Mouse (Mus musculus): ENCODE measurements around the gene Eprs. TPM values are rescaled to one million over a fixed set of nuclear protein-coding genes. Genes with fewer than 3 reads are reported as not detected.
A peak's percentile ranks its signal among the peaks of the same experiment; 100 is the strongest.

Gene Eprs
- polyA plus RNA-seq, 2 experiments = 22.9 to 83.7 TPM

- Histone ChIP-seq H3K9me3 (ENCODE audit: control insufficient read depth, low read length) (no peaks in the 10 kb centered on the region), H3K4me2 (ENCODE audit: low read depth) (0 out of 2 replicates have a peak overlapping the region, but pooled peaks have one; percentile 15), H3K9ac (replicated peaks) (peak overlapping the region; percentile 34), H3K4me1 (replicated peaks; ENCODE audit: control insufficient read depth in 2 of 2, insufficient read depth in 2 of 2, low read length in 1 of 2) (peaks cover 4 to 11% of the 10 kb centered on the region in 2 experiments), H3K36me3 (replicated peaks; ENCODE audit: control insufficient read depth, insufficient read depth, low read depth) (peaks cover 8% of the 10 kb centered on the region), H3K4me3 (ENCODE audit: insufficient read depth in 1 of 2, low read depth in 2 of 2, low read length in 2 of 2) (no peak overlapping the region), H3K27me3 (ENCODE audit: control insufficient read depth, insufficient read depth, low read length) (no peaks in the 10 kb centered on the region; the same call in 1 of the 2 replicates), H3K27ac (no peak overlapping the region)
- TF ChIP-seq EP300 (IDR thresholded peaks at IDR 0.05; ENCODE audit: low read depth) = 0 out of 2 replicates have a peak, but pooled peaks have one; percentile 34
- TF ChIP-seq CTCF (IDR thresholded peaks at IDR 0.05; ENCODE audit: low read depth) = no peak
- no peak for DNase-seq (ENCODE audit: low read depth in 3 of 3, low spot score in 3 of 3)
- ATAC-seq (ENCODE audit: insufficient read depth) = peak; percentile 80
- 17% methylated on average over 6 of the region's 6 CpGs for WGBS (ENCODE audit: insufficient replicate concordance)
These were observed 70.3 kb downstream of the Eprs start for GRCm38 (mm10) chr1:185433112-185433511.

DNA sequence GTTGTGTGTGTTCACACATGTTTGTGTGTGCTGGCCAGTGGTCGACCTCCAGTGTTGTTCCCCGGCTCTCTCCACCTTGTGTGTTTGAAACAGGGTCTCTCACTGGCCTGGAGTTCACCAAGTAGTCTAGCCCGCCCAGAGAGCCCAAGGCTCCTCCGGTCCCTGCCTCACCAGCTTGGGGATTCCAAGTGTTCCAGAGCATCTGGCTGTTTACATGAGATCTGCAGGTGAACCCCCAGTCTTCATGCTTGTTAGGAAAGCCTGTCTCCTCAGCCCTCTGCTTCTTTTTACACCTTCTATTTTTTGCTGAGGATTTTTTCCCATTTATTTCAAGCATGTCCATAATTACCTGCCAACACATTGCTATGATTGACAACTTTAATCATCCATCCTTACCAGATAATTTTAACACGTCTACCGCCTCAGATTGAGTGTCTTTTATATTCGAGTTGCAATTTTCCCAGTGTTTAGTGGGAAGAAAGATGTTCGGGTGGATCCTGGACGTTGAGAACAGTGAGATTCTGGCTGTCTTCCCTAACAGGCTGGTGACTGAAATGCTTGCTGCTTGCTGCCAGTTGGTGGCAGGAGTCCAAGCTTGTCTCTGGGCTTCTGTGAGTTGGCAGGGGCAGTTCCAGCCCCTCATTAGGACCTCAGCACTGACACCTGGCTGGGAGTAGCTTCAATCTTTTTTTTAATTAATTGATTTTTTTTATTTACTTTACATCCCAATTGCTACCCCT is 76.2 kb downstream of the Eprs start:
- 56% methylated on average over 9 of the region's 9 CpGs for WGBS (ENCODE audit: insufficient replicate concordance)
- Histone ChIP-seq H3K36me3 (replicated peaks; ENCODE audit: control insufficient read depth, insufficient read depth, low read depth) (no peaks in the 10 kb centered on the region), H3K27me3 (ENCODE audit: control insufficient read depth, insufficient read depth, low read length) (no peaks in the 10 kb centered on the region; the same call in 1 of the 2 replicates), H3K9ac (replicated peaks) (no peak overlapping the region), H3K4me2 (ENCODE audit: low read depth) (no peak overlapping the region), H3K4me3 (ENCODE audit: insufficient read depth in 1 of 2, low read depth in 2 of 2, low read length in 2 of 2) (no peak overlapping the region), H3K9me3 (ENCODE audit: control insufficient read depth, low read length) (no peaks in the 10 kb centered on the region), H3K27ac (no peak overlapping the region), H3K4me1 (replicated peaks; ENCODE audit: control insufficient read depth in 2 of 2, insufficient read depth in 2 of 2, low read length in 1 of 2) (no peaks in the 10 kb centered on the region)
- no peak for DNase-seq (ENCODE audit: low read depth in 3 of 3, low spot score in 3 of 3)
- no peak for TF ChIP-seq EP300 (IDR thresholded peaks at IDR 0.05; ENCODE audit: low read depth)
- peak; percentile 44 for TF ChIP-seq CTCF (IDR thresholded peaks at IDR 0.05; ENCODE audit: low read depth)
- no peak for ATAC-seq (ENCODE audit: insufficient read depth)

DNA sequence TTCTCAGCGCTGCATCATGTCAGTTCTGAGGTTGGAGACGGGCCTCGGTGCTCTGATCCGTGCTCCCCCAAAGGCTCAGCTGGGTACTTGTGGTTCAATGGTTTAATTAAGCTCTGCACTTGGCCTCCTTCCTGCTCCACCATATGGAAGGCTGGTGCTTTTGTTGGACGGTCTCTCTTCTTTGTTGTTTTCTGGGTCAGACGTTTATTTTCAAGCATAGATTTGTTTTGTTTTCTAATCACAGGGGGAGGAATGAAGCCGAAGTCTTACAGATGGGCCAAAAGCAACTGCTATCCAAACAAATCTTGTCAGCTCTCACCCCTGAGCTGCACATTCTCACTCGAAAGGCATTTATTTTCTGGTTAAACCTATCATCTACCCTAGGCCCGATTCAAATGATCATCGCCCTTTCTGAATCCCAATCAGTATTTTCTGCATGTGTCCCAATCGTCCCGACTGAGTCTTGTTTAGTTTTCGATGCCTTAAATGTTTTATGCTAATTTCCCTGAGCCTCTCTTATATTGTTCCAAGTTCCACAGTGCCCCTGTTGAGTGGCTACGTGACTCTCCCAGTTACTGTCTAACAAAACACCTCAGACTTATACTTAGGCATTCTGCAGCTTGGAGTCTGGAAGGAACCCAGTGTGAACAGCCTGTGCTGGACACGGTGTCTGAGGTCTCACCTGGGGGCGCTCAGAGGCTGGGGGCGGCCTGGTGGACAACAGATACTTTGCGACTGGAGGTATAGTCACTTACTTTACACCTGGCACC is 79.0 kb downstream of the Eprs start:
- H3K4me3 ChIP-seq (ENCODE audit: insufficient read depth in 1 of 2, low read depth in 2 of 2, low read length in 2 of 2) = no peak overlapping the region
- 76% methylated on average over 18 of the region's 18 CpGs for WGBS (ENCODE audit: insufficient replicate concordance)
- 0 out of 4 replicates have a peak, but pooled peaks cover 0 to 3% of the 10 kb centered on the region in 2 experiments for H3K4me1 ChIP-seq (replicated peaks; ENCODE audit: control insufficient read depth in 2 of 2, insufficient read depth in 2 of 2, low read length in 1 of 2)
- H3K27ac ChIP-seq = no peak overlapping the region
- H3K36me3 ChIP-seq (replicated peaks; ENCODE audit: control insufficient read depth, insufficient read depth, low read depth) = no peaks in the 10 kb centered on the region
- TF ChIP-seq CTCF (IDR thresholded peaks at IDR 0.05; ENCODE audit: low read depth) (no peak), EP300 (IDR thresholded peaks at IDR 0.05; ENCODE audit: low read depth) (no peak)
- H3K4me2 ChIP-seq (ENCODE audit: low read depth) = no peak overlapping the region
- H3K27me3 ChIP-seq (ENCODE audit: control insufficient read depth, insufficient read depth, low read length) = no peaks in the 10 kb centered on the region; the same call in 1 of the 2 replicates
- no peak for ATAC-seq (ENCODE audit: insufficient read depth)
- DNase-seq (ENCODE audit: low read depth in 3 of 3, low spot score in 3 of 3) = no peak
- no peak overlapping the region for H3K9ac ChIP-seq (replicated peaks)
- no peaks in the 10 kb centered on the region for H3K9me3 ChIP-seq (ENCODE audit: control insufficient read depth, low read length)

DNA sequence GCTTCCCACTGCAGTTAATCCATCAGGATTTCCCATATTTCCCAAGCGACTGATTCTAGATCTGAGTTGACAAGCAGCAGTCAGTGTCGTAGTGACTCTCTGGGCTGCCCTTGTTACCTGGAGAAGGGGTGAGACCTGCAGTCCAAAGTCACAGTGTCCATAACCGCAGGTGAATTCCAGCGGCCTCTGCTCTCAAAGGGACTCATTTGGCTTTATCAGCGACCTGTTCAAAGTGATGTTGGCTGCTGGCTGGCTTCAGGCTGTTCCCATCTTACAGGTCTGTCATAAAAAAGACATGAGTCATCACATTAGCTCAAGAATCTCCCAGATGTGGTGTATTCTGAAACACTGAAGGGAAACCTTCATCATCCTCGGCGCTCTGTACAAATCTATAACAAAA is 86.1 kb downstream of the Eprs start:
- Histone ChIP-seq H3K27me3 (ENCODE audit: control insufficient read depth, insufficient read depth, low read length) (no peaks in the 10 kb centered on the region), H3K4me1 (replicated peaks; ENCODE audit: control insufficient read depth in 2 of 2, insufficient read depth in 2 of 2, low read length in 1 of 2) (peaks cover 41 to 43% of the 10 kb centered on the region in 2 experiments), H3K36me3 (replicated peaks; ENCODE audit: control insufficient read depth, insufficient read depth, low read depth) (no peaks in the 10 kb centered on the region), H3K9me3 (ENCODE audit: control insufficient read depth, low read length) (no peaks in the 10 kb centered on the region), H3K9ac (replicated peaks) (no peak overlapping the region), H3K4me2 (ENCODE audit: low read depth) (no peak overlapping the region), H3K4me3 (ENCODE audit: insufficient read depth in 1 of 2, low read depth in 2 of 2, low read length in 2 of 2) (no peak overlapping the region), H3K27ac (no peak overlapping the region)
- WGBS (ENCODE audit: insufficient replicate concordance) = 75% methylated on average over 7 of the region's 7 CpGs
- no peak for ATAC-seq (ENCODE audit: insufficient read depth)
- DNase-seq (ENCODE audit: low read depth in 3 of 3, low spot score in 3 of 3) = no peak
- TF ChIP-seq EP300 (IDR thresholded peaks at IDR 0.05; ENCODE audit: low read depth) (no peak), CTCF (IDR thresholded peaks at IDR 0.05; ENCODE audit: low read depth) (no peak)

DNA sequence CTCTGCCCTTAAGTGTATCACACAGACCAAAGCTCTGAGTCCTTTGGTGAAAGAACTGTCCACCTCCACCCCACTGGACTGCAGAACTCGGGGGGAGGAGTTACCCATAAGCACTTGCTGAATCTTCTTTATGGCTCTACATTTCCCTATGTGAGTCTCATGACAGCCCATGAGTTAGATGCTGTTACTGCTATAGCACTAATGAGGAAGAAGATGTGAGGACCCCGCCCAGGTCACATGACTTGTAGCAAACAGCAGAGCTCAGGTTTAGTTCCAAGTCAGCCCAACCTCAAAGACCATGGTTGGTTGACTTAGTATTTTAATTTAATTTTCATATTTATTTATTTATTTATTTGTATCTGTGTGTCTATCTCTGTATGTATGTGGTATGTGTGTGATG is 86.9 kb downstream of the Eprs start:
- no peaks in the 10 kb centered on the region for H3K36me3 ChIP-seq (replicated peaks; ENCODE audit: control insufficient read depth, insufficient read depth, low read depth)
- H3K27me3 ChIP-seq (ENCODE audit: control insufficient read depth, insufficient read depth, low read length) = no peaks in the 10 kb centered on the region
- DNase-seq (ENCODE audit: low read depth in 3 of 3, low spot score in 3 of 3) = no peak
- no peak overlapping the region for H3K9ac ChIP-seq (replicated peaks)
- no peak for ATAC-seq (ENCODE audit: insufficient read depth)
- H3K9me3 ChIP-seq (ENCODE audit: control insufficient read depth, low read length) = no peaks in the 10 kb centered on the region
- peaks cover 45 to 47% of the 10 kb centered on the region in 2 experiments for H3K4me1 ChIP-seq (replicated peaks; ENCODE audit: control insufficient read depth in 2 of 2, insufficient read depth in 2 of 2, low read length in 1 of 2)
- no peak overlapping the region for H3K4me3 ChIP-seq (ENCODE audit: insufficient read depth in 1 of 2, low read depth in 2 of 2, low read length in 2 of 2)
- 54% methylated on average over 2 of the region's 2 CpGs for WGBS (ENCODE audit: insufficient replicate concordance)
- H3K27ac ChIP-seq = peak overlapping the region; percentile 55
- no peak overlapping the region for H3K4me2 ChIP-seq (ENCODE audit: low read depth)
- no peak for TF ChIP-seq CTCF (IDR thresholded peaks at IDR 0.05; ENCODE audit: low read depth)
- TF ChIP-seq EP300 (IDR thresholded peaks at IDR 0.05; ENCODE audit: low read depth) = no peak
